Mouse (Mus musculus): ENCODE measurements at regions not wholly inside any gene's neighbourhood (a gene's known extent, or its start where the extent isn't known, plus 50 kb on each side); places are given as distances from the start of the nearest gene placed in this dataset.
"Not testable (repeated sequence)": the region's sequence is repeated elsewhere in the genome, so short reads cannot be mapped to it uniquely, and the experiment has no call there.

GRCm38 (mm10) chr3:124067538-124067937 is 253.1 kb upstream of the Tram1l1 start:
- no peak for ATAC-seq (ENCODE audit: low FRiP score)
- H3K27ac ChIP-seq: peak overlapping the region; percentile 40
- H3K9me3 ChIP-seq (ENCODE audit: control insufficient read depth, low read length): no peaks in the 10 kb centered on the region
- no peak overlapping the region for H3K9ac ChIP-seq
- WGBS: 62% methylated on average over 2 of the region's 2 CpGs
- H3K4me2 ChIP-seq (replicated peaks): no peak overlapping the region
- no peaks in the 10 kb centered on the region for H3K36me3 ChIP-seq (replicated peaks; ENCODE audit: control insufficient read depth, insufficient read depth)
- no peaks in the 10 kb centered on the region for H3K27me3 ChIP-seq (ENCODE audit: control insufficient read depth, insufficient read depth, low read length)
- peaks cover 3% of the 10 kb centered on the region; the same call in 1 of the 2 replicates for H3K4me1 ChIP-seq (replicated peaks; ENCODE audit: control insufficient read depth, insufficient read depth, low read length)
- H3K4me3 ChIP-seq (replicated peaks; ENCODE audit: low read length): no peak overlapping the region
- no peak for DNase-seq (ENCODE audit: low spot score)

- ATAC-seq (ENCODE audit: low FRiP score) (0 out of 2 replicates have a peak, but pooled peaks have one; percentile 40), DNase-seq (ENCODE audit: low spot score) (peak; percentile 50)
- Histone ChIP-seq H3K4me2 (replicated peaks) (no peak overlapping the region), H3K4me3 (replicated peaks; ENCODE audit: low read length) (no peak overlapping the region), H3K4me1 (replicated peaks; ENCODE audit: control insufficient read depth, insufficient read depth, low read length) (peaks cover 3% of the 10 kb centered on the region; the same call in 1 of the 2 replicates), H3K27me3 (ENCODE audit: control insufficient read depth, insufficient read depth, low read length) (no peaks in the 10 kb centered on the region), H3K36me3 (replicated peaks; ENCODE audit: control insufficient read depth, insufficient read depth) (no peaks in the 10 kb centered on the region), H3K9me3 (ENCODE audit: control insufficient read depth, low read length) (no peaks in the 10 kb centered on the region), H3K9ac (no peak overlapping the region), H3K27ac (0 out of 2 replicates have a peak overlapping the region, but pooled peaks have one; percentile 40)
- 71% methylated on average over 1 of the region's 1 CpGs for WGBS
Measured at GRCm38 (mm10) chr3:124067971-124068370, 252.7 kb upstream of the Tram1l1 start.

- Histone ChIP-seq H3K9me3 (ENCODE audit: control insufficient read depth, low read length) (no peaks in the 10 kb centered on the region), H3K9ac (no peak overlapping the region), H3K27me3 (ENCODE audit: control insufficient read depth, insufficient read depth, low read length) (no peaks in the 10 kb centered on the region), H3K4me2 (replicated peaks) (no peak overlapping the region), H3K36me3 (replicated peaks; ENCODE audit: control insufficient read depth, insufficient read depth) (no peaks in the 10 kb centered on the region), H3K27ac (no peak overlapping the region), H3K4me3 (replicated peaks; ENCODE audit: low read length) (no peak overlapping the region), H3K4me1 (replicated peaks; ENCODE audit: control insufficient read depth, insufficient read depth, low read length) (peaks cover 3% of the 10 kb centered on the region; the same call in 1 of the 2 replicates)
- WGBS: 78% methylated on average over 1 of the region's 1 CpGs
- no peak for DNase-seq (ENCODE audit: low spot score)
- ATAC-seq (ENCODE audit: low FRiP score): no peak
Measured at GRCm38 (mm10) chr3:124069182-124069581, 251.5 kb upstream of the Tram1l1 start.

- no peak for DNase-seq (ENCODE audit: low spot score)
- Histone ChIP-seq H3K27me3 (ENCODE audit: control insufficient read depth, insufficient read depth, low read length) (no peaks in the 10 kb centered on the region), H3K36me3 (replicated peaks; ENCODE audit: control insufficient read depth, insufficient read depth) (no peaks in the 10 kb centered on the region), H3K27ac (peak overlapping the region; percentile 14; the same call in 1 of the 2 replicates), H3K4me2 (replicated peaks) (no peak overlapping the region), H3K9ac (no peak overlapping the region), H3K4me1 (replicated peaks; ENCODE audit: control insufficient read depth, insufficient read depth, low read length) (0 out of 2 replicates have a peak, but pooled peaks cover 6% of the 10 kb centered on the region), H3K9me3 (ENCODE audit: control insufficient read depth, low read length) (no peaks in the 10 kb centered on the region), H3K4me3 (replicated peaks; ENCODE audit: low read length) (no peak overlapping the region)
- ATAC-seq (ENCODE audit: low FRiP score): no peak
- 65% methylated on average over 6 of the region's 6 CpGs for WGBS
Measured at GRCm38 (mm10) chr3:124075974-124076606, 244.6 kb upstream of the Tram1l1 start.

GRCm38 (mm10) chr3:124092404-124093121 is 228.1 kb upstream of the Tram1l1 start:
- ATAC-seq (ENCODE audit: low FRiP score): no peak

GRCm38 (mm10) chr3:124113995-124114394 is 206.7 kb upstream of the Tram1l1 start:
- H3K27me3 ChIP-seq (ENCODE audit: control insufficient read depth, insufficient read depth, low read length): no peaks in the 10 kb centered on the region
- H3K9ac ChIP-seq: no peak overlapping the region
- no peaks in the 10 kb centered on the region for H3K4me1 ChIP-seq (replicated peaks; ENCODE audit: control insufficient read depth, insufficient read depth, low read length)
- 84% methylated on average over 1 of the region's 1 CpGs for WGBS
- DNase-seq (ENCODE audit: low spot score) (no peak), ATAC-seq (ENCODE audit: low FRiP score) (no peak)
- H3K27ac ChIP-seq: no peak overlapping the region
- H3K9me3 ChIP-seq (ENCODE audit: control insufficient read depth, low read length): no peaks in the 10 kb centered on the region
- no peak overlapping the region for H3K4me3 ChIP-seq (replicated peaks; ENCODE audit: low read length)
- H3K36me3 ChIP-seq (replicated peaks; ENCODE audit: control insufficient read depth, insufficient read depth): no peaks in the 10 kb centered on the region
- no peak overlapping the region for H3K4me2 ChIP-seq (replicated peaks)

More at GRCm38 (mm10) chr3:124092404-124093121, 228.1 kb upstream of the Tram1l1 start:
- H3K4me3 ChIP-seq (replicated peaks; ENCODE audit: low read length): no peak overlapping the region
- 82% methylated on average over 9 of the region's 9 CpGs for WGBS
- no peak for DNase-seq (ENCODE audit: low spot score)
- no peaks in the 10 kb centered on the region for H3K27me3 ChIP-seq (ENCODE audit: control insufficient read depth, insufficient read depth, low read length)
- no peak overlapping the region for H3K27ac ChIP-seq
- no peaks in the 10 kb centered on the region for H3K4me1 ChIP-seq (replicated peaks; ENCODE audit: control insufficient read depth, insufficient read depth, low read length)
- no peaks in the 10 kb centered on the region for H3K36me3 ChIP-seq (replicated peaks; ENCODE audit: control insufficient read depth, insufficient read depth)
- no peaks in the 10 kb centered on the region for H3K9me3 ChIP-seq (ENCODE audit: control insufficient read depth, low read length)
- no peak overlapping the region for H3K4me2 ChIP-seq (replicated peaks)
- no peak overlapping the region for H3K9ac ChIP-seq

GRCm38 (mm10) chr3:124156255-124156654 is 164.4 kb upstream of the Tram1l1 start:
- H3K4me2 ChIP-seq (replicated peaks): no peak overlapping the region
- ATAC-seq (ENCODE audit: low FRiP score) (no peak), DNase-seq (ENCODE audit: low spot score) (no peak)
- no peak overlapping the region for H3K4me3 ChIP-seq (replicated peaks; ENCODE audit: low read length)
- WGBS: 52% methylated on average over 2 of the region's 2 CpGs
- H3K4me1 ChIP-seq (replicated peaks; ENCODE audit: control insufficient read depth, insufficient read depth, low read length): no peaks in the 10 kb centered on the region
- H3K27me3 ChIP-seq (ENCODE audit: control insufficient read depth, insufficient read depth, low read length): no peaks in the 10 kb centered on the region
- no peaks in the 10 kb centered on the region for H3K36me3 ChIP-seq (replicated peaks; ENCODE audit: control insufficient read depth, insufficient read depth)
- no peak overlapping the region for H3K9ac ChIP-seq
- no peaks in the 10 kb centered on the region for H3K9me3 ChIP-seq (ENCODE audit: control insufficient read depth, low read length)
- H3K27ac ChIP-seq: no peak overlapping the region

GRCm38 (mm10) chr3:124157858-124158655 is 162.6 kb upstream of the Tram1l1 start:
- no peak for ATAC-seq (ENCODE audit: low FRiP score)
- Histone ChIP-seq H3K9ac (no peak overlapping the region), H3K4me1 (replicated peaks; ENCODE audit: control insufficient read depth, insufficient read depth, low read length) (no peaks in the 10 kb centered on the region), H3K4me2 (replicated peaks) (no peak overlapping the region), H3K36me3 (replicated peaks; ENCODE audit: control insufficient read depth, insufficient read depth) (no peaks in the 10 kb centered on the region), H3K27me3 (ENCODE audit: control insufficient read depth, insufficient read depth, low read length) (no peaks in the 10 kb centered on the region), H3K9me3 (ENCODE audit: control insufficient read depth, low read length) (no peaks in the 10 kb centered on the region), H3K4me3 (replicated peaks; ENCODE audit: low read length) (no peak overlapping the region), H3K27ac (no peak overlapping the region)
- no peak for DNase-seq (ENCODE audit: low spot score)
- 82% methylated on average over 6 of the region's 6 CpGs for WGBS

- DNase-seq (ENCODE audit: low spot score): not testable (repeated sequence)
Measured at GRCm38 (mm10) chr3:124193331-124193730, 127.3 kb upstream of the Tram1l1 start.

More at GRCm38 (mm10) chr3:124193331-124193730, 127.3 kb upstream of the Tram1l1 start:
- not testable (repeated sequence) for H3K4me1 ChIP-seq (replicated peaks; ENCODE audit: control insufficient read depth, insufficient read depth, low read length); H3K27me3 ChIP-seq (ENCODE audit: control insufficient read depth, insufficient read depth, low read length); H3K36me3 ChIP-seq (replicated peaks; ENCODE audit: control insufficient read depth, insufficient read depth); H3K9ac ChIP-seq; H3K4me3 ChIP-seq (replicated peaks; ENCODE audit: low read length); H3K9me3 ChIP-seq (ENCODE audit: control insufficient read depth, low read length); ATAC-seq (ENCODE audit: low FRiP score); H3K27ac ChIP-seq; H3K4me2 ChIP-seq (replicated peaks)
- 72% methylated on average over 6 of the region's 6 CpGs for WGBS

All from hindbrain, embryonic 14.5 days (tissue).